Mouse (Mus musculus) forebrain, embryonic 13.5 days (tissue): Measurements from ENCODE around the gene Taf1b. TPM values are rescaled to one million over a fixed set of nuclear protein-coding genes. Genes with fewer than 3 reads are reported as not detected.
"Not testable (repeated sequence)": the region's sequence is repeated elsewhere in the genome, so short reads cannot be mapped to it uniquely, and the experiment has no call there.

Experiments
- ATAC-seq: fragments of 200-750 bp; cut with Nextera tagmentation; 2 replicates; pipeline ENCODE4 v1.8.0; 2017
- H3K27ac ChIP-seq: fragments of 300-500 bp; sonication (generic); 2 replicates; pipeline ENCODE4 v1.5.1; 2015; ENCODE audit warnings: inconsistent platforms, mild to moderate bottlenecking, moderate library complexity
- H3K27me3 ChIP-seq: fragments of 300-500 bp; sonication (generic); 2 replicates; pipeline ENCODE4 v1.6.1; 2015; ENCODE audit warnings: mild to moderate bottlenecking, inconsistent platforms
- H3K36me3 ChIP-seq: fragments of 300-500 bp; sonication (generic); 2 replicates; pipeline ENCODE4 v1.6.1; 2015; ENCODE audit warnings: mild to moderate bottlenecking, inconsistent platforms; ENCODE audit not compliant: poor library complexity, severe bottlenecking
- H3K4me1 ChIP-seq: fragments of 300-500 bp; sonication (generic); 2 replicates; pipeline ENCODE4 v1.6.1; 2015; ENCODE audit warnings: inconsistent platforms
- H3K4me2 ChIP-seq: fragments of 300-500 bp; sonication (generic); 2 replicates; pipeline ENCODE4 v1.6.1; 2015; ENCODE audit warnings: inconsistent platforms, mild to moderate bottlenecking, moderate library complexity
- H3K4me3 ChIP-seq: fragments of 300-500 bp; sonication (generic); 2 replicates; pipeline ENCODE4 v1.5.1; 2015; ENCODE audit warnings: mild to moderate bottlenecking, inconsistent platforms
- H3K9ac ChIP-seq: fragments of 300-500 bp; sonication (generic); 2 replicates; pipeline ENCODE4 v1.6.1; 2015; ENCODE audit warnings: mild to moderate bottlenecking, inconsistent platforms
- H3K9me3 ChIP-seq: fragments of 300-500 bp; sonication (generic); replicated peaks from 2 replicates; pipeline ENCODE4 v1.6.1; 2016; ENCODE audit warnings: inconsistent platforms
- WGBS: fragments of 180-500 bp; shearing (Covaris S2); methylation state at CpG from one replicate; pipeline ENCODE4 v1.1.7; 2015; 5-methylcytosine and 5-hydroxymethylcytosine counted together
- polyA plus RNA-seq: library from polyadenylated mRNA; unstranded; fragments of >200 nt; fragmentation: Nextera tagmentation; extraction: Ambion mirVana; gene quantifications from 2 replicates; pipeline ENCODE4 v1.2.1, GENCODE M21; 2015

Taf1b gene
- polyA plus RNA-seq, 1 experiment from 2014 or later = 33.4 TPM

- Histone ChIP-seq H3K4me2 (peak overlapping the region; percentile 63), H3K4me3 (peak overlapping the region; percentile 74), H3K9ac (peak overlapping the region; percentile 81)
- not testable (repeated sequence) for H3K36me3 ChIP-seq, H3K27me3 ChIP-seq, H3K9me3 ChIP-seq, ATAC-seq, H3K4me1 ChIP-seq, H3K27ac ChIP-seq
- 2% methylated on average over 9 of the region's 9 CpGs for WGBS
Observed at GRCm38 (mm10) chr12:24498841-24499485, 804 bp downstream of the Taf1b start.

- ATAC-seq = no peak
- Histone ChIP-seq H3K27ac (no peak overlapping the region), H3K4me3 (no peak overlapping the region), H3K27me3 (no peaks in the 10 kb centered on the region), H3K4me1 (no peaks in the 10 kb centered on the region), H3K4me2 (no peak overlapping the region), H3K9ac (no peak overlapping the region), H3K9me3 (no peaks in the 10 kb centered on the region), H3K36me3 (peaks cover 72% of the 10 kb centered on the region)
- WGBS = 94% methylated on average over 8 of the region's 8 CpGs
Observed at GRCm38 (mm10) chr12:24517118-24517517, 19.0 kb downstream of the Taf1b start.

DNA sequence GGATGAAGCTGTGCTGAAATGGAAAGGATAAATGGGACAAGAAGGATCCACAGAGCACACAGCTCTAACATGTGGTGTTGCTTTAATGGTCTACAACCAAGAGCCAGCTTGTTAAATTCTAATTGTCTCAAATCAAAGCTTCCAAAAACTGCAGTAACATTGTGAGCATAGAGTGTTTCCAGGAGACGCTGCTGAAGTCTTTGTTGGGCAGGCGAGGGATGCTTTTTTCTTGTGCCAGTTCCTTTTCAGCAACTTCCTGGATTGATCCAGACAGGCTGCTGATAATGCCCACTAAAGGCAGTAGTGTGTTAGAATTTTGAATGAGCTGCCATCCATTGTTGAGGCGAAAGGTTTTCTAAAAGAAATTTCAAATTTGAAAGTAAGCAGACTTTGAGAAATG lies 22.9 kb downstream of the Taf1b start:
- Histone ChIP-seq H3K9ac (no peak overlapping the region), H3K4me2 (no peak overlapping the region), H3K27me3 (no peaks in the 10 kb centered on the region), H3K27ac (0 out of 2 replicates have a peak overlapping the region, but pooled peaks have one; percentile 3), H3K36me3 (peaks cover 52% of the 10 kb centered on the region), H3K9me3 (no peaks in the 10 kb centered on the region), H3K4me3 (no peak overlapping the region), H3K4me1 (no peaks in the 10 kb centered on the region)
- ATAC-seq = no peak
- 62% methylated on average over 3 of the region's 3 CpGs for WGBS

GRCm38 (mm10) chr12:24525065-24525464 lies 26.9 kb downstream of the Taf1b start:
- not testable (repeated sequence) for H3K9me3 ChIP-seq, H3K27me3 ChIP-seq, ATAC-seq, H3K27ac ChIP-seq, H3K9ac ChIP-seq, H3K4me1 ChIP-seq, H3K4me2 ChIP-seq, H3K4me3 ChIP-seq
- H3K36me3 ChIP-seq = peaks cover 32% of the 10 kb centered on the region; the same call in 1 of the 2 replicates
- WGBS = 88% methylated on average over 7 of the region's 7 CpGs

GRCm38 (mm10) chr12:24536390-24536789 lies 38.2 kb downstream of the Taf1b start:
- H3K4me3 ChIP-seq = no peak overlapping the region
- no peaks in the 10 kb centered on the region for H3K9me3 ChIP-seq
- H3K9ac ChIP-seq = no peak overlapping the region
- H3K4me2 ChIP-seq = no peak overlapping the region
- H3K27ac ChIP-seq = no peak overlapping the region
- no peaks in the 10 kb centered on the region for H3K27me3 ChIP-seq
- WGBS = 37% methylated on average over 5 of the region's 5 CpGs
- peaks cover 22% of the 10 kb centered on the region for H3K4me1 ChIP-seq
- peaks cover 5% of the 10 kb centered on the region; the same call in 1 of the 2 replicates for H3K36me3 ChIP-seq
- no peak for ATAC-seq

DNA sequence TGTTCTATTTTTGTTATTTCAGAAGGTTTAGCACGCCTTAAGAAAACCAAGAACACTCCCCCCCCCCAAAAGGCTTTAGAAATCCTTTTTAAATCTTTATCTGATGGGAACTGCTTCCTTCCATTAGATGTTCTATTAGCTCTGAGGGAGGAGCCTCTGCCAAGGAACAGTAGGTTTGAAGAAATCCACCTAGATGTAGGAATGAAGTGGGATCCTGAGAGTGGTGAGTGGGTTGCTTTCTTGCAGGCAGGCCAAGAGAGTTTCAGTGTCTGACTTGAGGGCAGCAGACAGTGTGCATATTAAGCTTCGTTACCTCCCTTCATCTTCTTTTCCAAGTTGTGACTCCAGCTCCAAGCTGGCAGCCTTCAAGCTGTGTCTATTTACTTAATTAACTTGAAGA lies 39.0 kb downstream of the Taf1b start:
- no peak overlapping the region for H3K27ac ChIP-seq
- WGBS = 21% methylated on average over 2 of the region's 2 CpGs
- H3K4me2 ChIP-seq = no peak overlapping the region

GRCm38 (mm10) chr12:24537965-24538364 lies 39.8 kb downstream of the Taf1b start:
- Histone ChIP-seq H3K4me3 (no peak overlapping the region), H3K4me2 (no peak overlapping the region), H3K4me1 (peaks cover 22% of the 10 kb centered on the region), H3K27me3 (no peaks in the 10 kb centered on the region), H3K27ac (no peak overlapping the region), H3K9ac (no peak overlapping the region), H3K36me3 (no peaks in the 10 kb centered on the region; the same call in 1 of the 2 replicates), H3K9me3 (no peaks in the 10 kb centered on the region)
- ATAC-seq = no peak
- WGBS = 48% methylated on average over 4 of the region's 4 CpGs

More for the DNA sequence above, 39.0 kb downstream of the Taf1b start:
- Histone ChIP-seq H3K27me3 (no peaks in the 10 kb centered on the region), H3K9me3 (no peaks in the 10 kb centered on the region), H3K4me3 (no peak overlapping the region), H3K4me1 (peaks cover 22% of the 10 kb centered on the region), H3K9ac (no peak overlapping the region), H3K36me3 (no peaks in the 10 kb centered on the region; the same call in 1 of the 2 replicates)
- ATAC-seq = no peak

GRCm38 (mm10) chr12:24541426-24542154 lies 43.4 kb downstream of the Taf1b start:
- WGBS = 83% methylated on average over 16 of the region's 16 CpGs
- peaks cover 8% of the 10 kb centered on the region; the same call in 1 of the 2 replicates for H3K36me3 ChIP-seq
- ATAC-seq = no peak
- no peak overlapping the region for H3K4me3 ChIP-seq
- peaks cover 16% of the 10 kb centered on the region for H3K4me1 ChIP-seq
- no peak overlapping the region for H3K4me2 ChIP-seq
- no peak overlapping the region for H3K27ac ChIP-seq
- no peaks in the 10 kb centered on the region for H3K27me3 ChIP-seq
- no peaks in the 10 kb centered on the region for H3K9me3 ChIP-seq
- H3K9ac ChIP-seq = no peak overlapping the region

GRCm38 (mm10) chr12:24547686-24548085 lies 49.5 kb downstream of the Taf1b start:
- H3K4me3 ChIP-seq = no peak overlapping the region
- H3K27ac ChIP-seq = no peak overlapping the region
- H3K9ac ChIP-seq = no peak overlapping the region
- peaks cover 34% of the 10 kb centered on the region for H3K36me3 ChIP-seq
- ATAC-seq = no peak
- no peak overlapping the region for H3K4me2 ChIP-seq
- no peaks in the 10 kb centered on the region for H3K4me1 ChIP-seq
- H3K9me3 ChIP-seq = no peaks in the 10 kb centered on the region
- WGBS = 93% methylated on average over 8 of the region's 8 CpGs
- H3K27me3 ChIP-seq = no peaks in the 10 kb centered on the region

DNA sequence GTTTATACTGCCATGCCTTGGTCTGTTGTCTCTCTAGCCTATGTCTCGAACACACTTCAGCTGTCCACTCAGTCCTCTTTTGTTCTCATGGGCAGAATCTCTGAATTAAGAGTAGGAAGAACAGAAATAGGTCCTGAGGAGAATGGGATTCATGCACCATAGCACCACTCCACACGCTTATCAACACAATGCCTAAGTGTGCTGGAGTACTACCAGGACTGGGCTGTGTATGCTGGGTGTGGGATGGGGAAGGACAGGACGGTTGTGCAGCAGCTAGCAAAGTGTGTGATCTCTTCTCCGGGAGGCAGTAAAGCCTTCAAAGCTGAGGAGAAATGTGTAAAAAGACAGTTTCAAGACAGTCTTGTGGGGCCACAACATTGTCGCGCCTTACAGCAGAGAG lies 50.7 kb downstream of the Taf1b start:
- Histone ChIP-seq H3K36me3 (peaks cover 34% of the 10 kb centered on the region), H3K27ac (no peak overlapping the region)
- no peak for ATAC-seq

DNA sequence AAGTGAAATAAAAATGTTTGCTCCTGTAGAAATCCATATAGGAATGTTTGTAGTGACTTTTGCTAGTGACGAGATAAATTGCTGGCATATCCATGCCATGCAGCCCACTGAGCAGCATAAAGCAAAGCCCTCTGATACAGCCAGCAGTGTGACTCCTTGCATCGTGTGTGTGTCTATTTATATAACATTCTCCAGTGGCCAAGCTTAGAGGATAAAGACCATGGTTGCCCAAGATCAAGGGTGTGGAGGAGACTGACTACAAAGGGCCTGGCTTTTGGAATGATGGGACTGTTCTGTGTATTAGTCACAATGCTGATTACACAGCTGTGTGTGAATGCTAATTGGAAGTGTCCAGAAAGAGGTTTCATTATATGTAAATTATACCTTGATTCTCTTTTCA lies 54.4 kb downstream of the Taf1b start:
- no peak overlapping the region for H3K4me2 ChIP-seq
- H3K9ac ChIP-seq = no peak overlapping the region
- H3K4me1 ChIP-seq = no peaks in the 10 kb centered on the region
- H3K9me3 ChIP-seq = no peaks in the 10 kb centered on the region
- WGBS = 76% methylated on average over 2 of the region's 2 CpGs
- H3K27ac ChIP-seq = no peak overlapping the region
- no peak for ATAC-seq
- no peak overlapping the region for H3K4me3 ChIP-seq
- H3K36me3 ChIP-seq = peaks cover 26% of the 10 kb centered on the region
- H3K27me3 ChIP-seq = no peaks in the 10 kb centered on the region

More for the DNA sequence above, 50.7 kb downstream of the Taf1b start:
- no peaks in the 10 kb centered on the region for H3K27me3 ChIP-seq
- H3K4me2 ChIP-seq = no peak overlapping the region
- H3K4me1 ChIP-seq = no peaks in the 10 kb centered on the region
- H3K9ac ChIP-seq = no peak overlapping the region
- H3K9me3 ChIP-seq = no peaks in the 10 kb centered on the region
- 80% methylated on average over 6 of the region's 6 CpGs for WGBS
- no peak overlapping the region for H3K4me3 ChIP-seq

GRCm38 (mm10) chr12:24555976-24556375 lies 57.8 kb downstream of the Taf1b start:
- Histone ChIP-seq H3K4me1 (no peaks in the 10 kb centered on the region), H3K27ac (no peak overlapping the region), H3K27me3 (no peaks in the 10 kb centered on the region), H3K4me2 (no peak overlapping the region), H3K4me3 (no peak overlapping the region), H3K36me3 (peaks cover 17% of the 10 kb centered on the region), H3K9me3 (no peaks in the 10 kb centered on the region), H3K9ac (no peak overlapping the region)
- WGBS = 78% methylated on average over 8 of the region's 8 CpGs
- no peak for ATAC-seq
